Mouse (Mus musculus) lung, embryonic 15.5 days (tissue): ENCODE measurements around the gene Ass1. TPM values are rescaled to one million over a fixed set of nuclear protein-coding genes. Genes with fewer than 3 reads are reported as not detected.
"Not testable (repeated sequence)": the region's sequence is repeated elsewhere in the genome, so short reads cannot be mapped to it uniquely, and the experiment has no call there.

Experiments
- ATAC-seq: fragments of 200-750 bp; cut with Nextera tagmentation; 2 replicates; pipeline ENCODE4 v1.8.0; 2017; ENCODE audit warnings: moderate number of reproducible peaks, borderline replicate concordance; ENCODE audit not compliant: low FRiP score, low TSS enrichment; ENCODE audit errors: extremely low read depth
- H3K27ac ChIP-seq: fragments of 300-500 bp; sonication (generic); 2 replicates; pipeline ENCODE4 v1.5.1; 2015; ENCODE audit warnings: moderate library complexity, mild to moderate bottlenecking, inconsistent platforms
- H3K27me3 ChIP-seq: fragments of 300-500 bp; sonication (generic); 2 replicates; pipeline ENCODE4 v1.6.1; 2015; ENCODE audit warnings: inconsistent platforms
- H3K36me3 ChIP-seq: fragments of 300-500 bp; sonication (generic); 2 replicates; pipeline ENCODE4 v1.6.1; 2015; ENCODE audit warnings: inconsistent platforms
- H3K4me1 ChIP-seq: fragments of 300-500 bp; sonication (generic); 2 replicates; pipeline ENCODE4 v1.6.1; 2015; ENCODE audit warnings: inconsistent platforms
- H3K4me2 ChIP-seq: fragments of 300-500 bp; sonication (generic); 2 replicates; pipeline ENCODE4 v1.6.1; 2015; ENCODE audit warnings: inconsistent platforms, mild to moderate bottlenecking, moderate library complexity
- H3K4me3 ChIP-seq: fragments of 300-500 bp; sonication (generic); 2 replicates; pipeline ENCODE4 v1.5.1; 2015; ENCODE audit warnings: mild to moderate bottlenecking, inconsistent platforms
- H3K9ac ChIP-seq: fragments of 300-500 bp; sonication (generic); 2 replicates; pipeline ENCODE4 v1.6.1; 2015; ENCODE audit warnings: inconsistent platforms
- H3K9me3 ChIP-seq: fragments of 300-500 bp; sonication (generic); 2 replicates; pipeline ENCODE4 v1.6.1; 2016; ENCODE audit warnings: inconsistent platforms
- WGBS: fragments of 180-500 bp; shearing (Covaris S2); methylation state at CpG from one replicate; pipeline ENCODE4 v1.1.7; 2015; 5-methylcytosine and 5-hydroxymethylcytosine counted together
- polyA plus RNA-seq: library from polyadenylated mRNA; unstranded; fragments of >200 nt; fragmentation: Nextera tagmentation; extraction: Ambion mirVana; gene quantifications from 2 replicates; pipeline ENCODE4 v1.2.1, GENCODE M21; 2015

The Ass1 gene
- polyA plus RNA-seq, 1 experiment from 2014 or later, result 37.2 TPM

GRCm38 (mm10) chr2:31508851-31509250, 38.8 kb downstream of the Ass1 start:
- no peaks in the 10 kb centered on the region for H3K4me1 ChIP-seq
- no peaks in the 10 kb centered on the region for H3K36me3 ChIP-seq
- 94% methylated on average over 6 of the region's 6 CpGs for WGBS
- H3K4me2 ChIP-seq, result no peak overlapping the region
- no peak overlapping the region for H3K9ac ChIP-seq
- H3K27ac ChIP-seq, result no peak overlapping the region
- H3K9me3 ChIP-seq, result no peaks in the 10 kb centered on the region
- no peak overlapping the region for H3K4me3 ChIP-seq
- no peak for ATAC-seq
- H3K27me3 ChIP-seq, result no peaks in the 10 kb centered on the region

- WGBS, result 60% methylated on average over 6 of the region's 6 CpGs
These were observed 41.3 kb downstream of the Ass1 start for GRCm38 (mm10) chr2:31511316-31511715.

GRCm38 (mm10) chr2:31516557-31516956, 46.5 kb downstream of the Ass1 start:
- Histone ChIP-seq H3K4me3 (no peak overlapping the region), H3K27me3 (no peaks in the 10 kb centered on the region), H3K9me3 (no peaks in the 10 kb centered on the region), H3K4me1 (no peaks in the 10 kb centered on the region), H3K36me3 (no peaks in the 10 kb centered on the region), H3K9ac (no peak overlapping the region), H3K27ac (no peak overlapping the region), H3K4me2 (no peak overlapping the region)
- no peak for ATAC-seq
- WGBS, result 58% methylated on average over 12 of the region's 12 CpGs

More at GRCm38 (mm10) chr2:31511316-31511715, 41.3 kb downstream of the Ass1 start:
- no peaks in the 10 kb centered on the region for H3K27me3 ChIP-seq
- no peak for ATAC-seq
- no peak overlapping the region for H3K9ac ChIP-seq
- H3K4me2 ChIP-seq, result no peak overlapping the region
- no peaks in the 10 kb centered on the region for H3K4me1 ChIP-seq
- H3K9me3 ChIP-seq, result no peaks in the 10 kb centered on the region
- no peak overlapping the region for H3K4me3 ChIP-seq
- H3K36me3 ChIP-seq, result no peaks in the 10 kb centered on the region
- no peak overlapping the region for H3K27ac ChIP-seq

GRCm38 (mm10) chr2:31521800-31522335, 51.9 kb downstream of the Ass1 start:
- WGBS, result 71% methylated on average over 16 of the region's 16 CpGs
- H3K4me2 ChIP-seq, result no peak overlapping the region
- no peak for ATAC-seq
- H3K27ac ChIP-seq, result no peak overlapping the region
- H3K9ac ChIP-seq, result no peak overlapping the region
- H3K9me3 ChIP-seq, result no peaks in the 10 kb centered on the region
- H3K4me1 ChIP-seq, result no peaks in the 10 kb centered on the region
- no peaks in the 10 kb centered on the region for H3K36me3 ChIP-seq
- H3K4me3 ChIP-seq, result no peak overlapping the region
- H3K27me3 ChIP-seq, result no peaks in the 10 kb centered on the region

- Histone ChIP-seq H3K4me1 (no peaks in the 10 kb centered on the region), H3K27ac (no peak overlapping the region), H3K27me3 (no peaks in the 10 kb centered on the region), H3K4me3 (no peak overlapping the region), H3K9me3 (no peaks in the 10 kb centered on the region), H3K36me3 (no peaks in the 10 kb centered on the region), H3K9ac (no peak overlapping the region), H3K4me2 (no peak overlapping the region)
- no peak for ATAC-seq
- WGBS, result 70% methylated on average over 5 of the region's 5 CpGs
These were observed 54.6 kb downstream of the Ass1 start for GRCm38 (mm10) chr2:31524641-31525040.

- H3K4me1 ChIP-seq, result no peaks in the 10 kb centered on the region
- no peaks in the 10 kb centered on the region for H3K9me3 ChIP-seq
- no peaks in the 10 kb centered on the region for H3K27me3 ChIP-seq
- 26% methylated on average over 10 of the region's 10 CpGs for WGBS
- H3K4me2 ChIP-seq, result no peak overlapping the region
- no peak overlapping the region for H3K4me3 ChIP-seq
- no peak overlapping the region for H3K9ac ChIP-seq
- no peak for ATAC-seq
- no peaks in the 10 kb centered on the region for H3K36me3 ChIP-seq
- H3K27ac ChIP-seq, result no peak overlapping the region
These were observed 55.8 kb downstream of the Ass1 start for GRCm38 (mm10) chr2:31525778-31526177.

GRCm38 (mm10) chr2:31530201-31530600, 60.2 kb downstream of the Ass1 start:
- no peak overlapping the region for H3K27ac ChIP-seq
- H3K4me2 ChIP-seq, result no peak overlapping the region
- no peaks in the 10 kb centered on the region for H3K27me3 ChIP-seq
- no peak for ATAC-seq
- no peaks in the 10 kb centered on the region for H3K36me3 ChIP-seq
- H3K9me3 ChIP-seq, result no peaks in the 10 kb centered on the region
- no peaks in the 10 kb centered on the region for H3K4me1 ChIP-seq
- WGBS, result 51% methylated on average over 5 of the region's 5 CpGs
- no peak overlapping the region for H3K4me3 ChIP-seq
- no peak overlapping the region for H3K9ac ChIP-seq

- H3K27ac ChIP-seq, result no peak overlapping the region
- ATAC-seq, result peak; percentile 52; the same call in 1 of the 2 replicates
- no peak overlapping the region for H3K9ac ChIP-seq
- H3K4me3 ChIP-seq, result no peak overlapping the region
- H3K9me3 ChIP-seq, result no peaks in the 10 kb centered on the region
- H3K4me2 ChIP-seq, result no peak overlapping the region
- H3K36me3 ChIP-seq, result no peaks in the 10 kb centered on the region
- H3K27me3 ChIP-seq, result no peaks in the 10 kb centered on the region
- WGBS, result 33% methylated on average over 5 of the region's 5 CpGs
- H3K4me1 ChIP-seq, result 0 out of 2 replicates have a peak, but pooled peaks cover 6% of the 10 kb centered on the region
These were observed 67.0 kb downstream of the Ass1 start for GRCm38 (mm10) chr2:31537054-31537453.

- Histone ChIP-seq H3K4me3 (no peak overlapping the region), H3K36me3 (no peaks in the 10 kb centered on the region), H3K9me3 (no peaks in the 10 kb centered on the region), H3K27me3 (no peaks in the 10 kb centered on the region), H3K4me2 (no peak overlapping the region), H3K9ac (no peak overlapping the region), H3K4me1 (0 out of 2 replicates have a peak, but pooled peaks cover 6% of the 10 kb centered on the region), H3K27ac (no peak overlapping the region)
- 54% methylated on average over 5 of the region's 5 CpGs for WGBS
- no peak for ATAC-seq
These were observed 68.7 kb downstream of the Ass1 start for GRCm38 (mm10) chr2:31538745-31539144.

- H3K4me3 ChIP-seq, result no peak overlapping the region
- no peaks in the 10 kb centered on the region for H3K9me3 ChIP-seq
- H3K27me3 ChIP-seq, result no peaks in the 10 kb centered on the region; the same call in 1 of the 2 replicates
- no peak overlapping the region for H3K9ac ChIP-seq
- no peak overlapping the region for H3K27ac ChIP-seq
- no peak overlapping the region for H3K4me2 ChIP-seq
- WGBS, result 74% methylated on average over 5 of the region's 5 CpGs
- ATAC-seq, result no peak
- 0 out of 2 replicates have a peak, but pooled peaks cover 6% of the 10 kb centered on the region for H3K4me1 ChIP-seq
- H3K36me3 ChIP-seq, result no peaks in the 10 kb centered on the region
These were observed 71.6 kb downstream of the Ass1 start for GRCm38 (mm10) chr2:31541581-31541980.

- 52% methylated on average over 11 of the region's 11 CpGs for WGBS
- ATAC-seq, result no peak
- no peak overlapping the region for H3K9ac ChIP-seq
- no peaks in the 10 kb centered on the region for H3K9me3 ChIP-seq
- H3K36me3 ChIP-seq, result no peaks in the 10 kb centered on the region
- no peak overlapping the region for H3K4me2 ChIP-seq
- H3K27ac ChIP-seq, result no peak overlapping the region
- H3K27me3 ChIP-seq, result no peaks in the 10 kb centered on the region; the same call in 1 of the 2 replicates
- H3K4me3 ChIP-seq, result no peak overlapping the region
- no peaks in the 10 kb centered on the region for H3K4me1 ChIP-seq
These were observed 77.7 kb downstream of the Ass1 start for GRCm38 (mm10) chr2:31547726-31548125.

GRCm38 (mm10) chr2:31550503-31550902, 80.5 kb downstream of the Ass1 start:
- 69% methylated on average over 3 of the region's 3 CpGs for WGBS
- H3K27me3 ChIP-seq, result no peaks in the 10 kb centered on the region; the same call in 1 of the 2 replicates

GRCm38 (mm10) chr2:31551351-31551750, 81.3 kb downstream of the Ass1 start:
- H3K36me3 ChIP-seq, H3K4me1 ChIP-seq, ATAC-seq, H3K4me3 ChIP-seq, H3K9ac ChIP-seq, H3K27ac ChIP-seq, H3K9me3 ChIP-seq, H3K4me2 ChIP-seq, H3K27me3 ChIP-seq: not testable (repeated sequence)
- 87% methylated on average over 3 of the region's 3 CpGs for WGBS

More at GRCm38 (mm10) chr2:31550503-31550902, 80.5 kb downstream of the Ass1 start:
- Histone ChIP-seq H3K27ac (no peak overlapping the region), H3K4me1 (no peaks in the 10 kb centered on the region), H3K9me3 (0 out of 2 replicates have a peak, but pooled peaks cover 2% of the 10 kb centered on the region), H3K4me2 (no peak overlapping the region), H3K4me3 (no peak overlapping the region), H3K36me3 (no peaks in the 10 kb centered on the region), H3K9ac (no peak overlapping the region)
- ATAC-seq, result no peak
